Mouse (Mus musculus): ENCODE results near the gene Sesn2. TPM values are rescaled to one million over a fixed set of nuclear protein-coding genes. Genes with fewer than 3 reads are reported as not detected.

Gene Sesn2
- polyA plus RNA-seq, 1 experiment = 10.2 TPM

- WGBS = 89% methylated on average over 3 of the region's 3 CpGs
These were observed 60.5 kb downstream of the Sesn2 start for GRCm38 (mm10) chr4:132449778-132450177.

GRCm38 (mm10) chr4:132446105-132446504, 64.2 kb downstream of the Sesn2 start:
- no peaks in the 10 kb centered on the region for H3K27me3 ChIP-seq (ENCODE audit: control insufficient read depth, insufficient read depth, low read length)
- WGBS = 86% methylated on average over 12 of the region's 12 CpGs
- DNase-seq = no peak
- H3K27ac ChIP-seq (ENCODE audit: insufficient read depth, low read length) = no peak overlapping the region
- TF ChIP-seq CTCF (IDR thresholded peaks at IDR 0.05; ENCODE audit: borderline replicate concordance, insufficient read depth, low read depth, low read length) = no peak
- no peak for TF ChIP-seq POLR2A (IDR thresholded peaks at IDR 0.05; ENCODE audit: borderline replicate concordance, insufficient read depth, low read length)
- no peaks in the 10 kb centered on the region for H3K4me1 ChIP-seq (ENCODE audit: control insufficient read depth, insufficient read depth, low read length)
- H3K4me3 ChIP-seq (replicated peaks; ENCODE audit: insufficient read depth, low read depth, low read length) = no peak overlapping the region

More at GRCm38 (mm10) chr4:132449778-132450177, 60.5 kb downstream of the Sesn2 start:
- TF ChIP-seq CTCF (IDR thresholded peaks at IDR 0.05; ENCODE audit: borderline replicate concordance, insufficient read depth, low read depth, low read length) = no peak
- TF ChIP-seq POLR2A (IDR thresholded peaks at IDR 0.05; ENCODE audit: borderline replicate concordance, insufficient read depth, low read length) = no peak
- H3K4me1 ChIP-seq (ENCODE audit: control insufficient read depth, insufficient read depth, low read length) = no peaks in the 10 kb centered on the region
- no peak overlapping the region for H3K4me3 ChIP-seq (replicated peaks; ENCODE audit: insufficient read depth, low read depth, low read length)
- H3K27ac ChIP-seq (ENCODE audit: insufficient read depth, low read length) = no peak overlapping the region
- no peak for DNase-seq
- no peaks in the 10 kb centered on the region for H3K27me3 ChIP-seq (ENCODE audit: control insufficient read depth, insufficient read depth, low read length)

GRCm38 (mm10) chr4:132444516-132444915, 65.8 kb downstream of the Sesn2 start:
- Histone ChIP-seq H3K27me3 (ENCODE audit: control insufficient read depth, insufficient read depth, low read length) (no peaks in the 10 kb centered on the region), H3K4me1 (ENCODE audit: control insufficient read depth, insufficient read depth, low read length) (no peaks in the 10 kb centered on the region), H3K4me3 (replicated peaks; ENCODE audit: insufficient read depth, low read depth, low read length) (no peak overlapping the region), H3K27ac (ENCODE audit: insufficient read depth, low read length) (no peak overlapping the region)
- 81% methylated on average over 8 of the region's 8 CpGs for WGBS
- DNase-seq = no peak
- TF ChIP-seq CTCF (IDR thresholded peaks at IDR 0.05; ENCODE audit: borderline replicate concordance, insufficient read depth, low read depth, low read length) (no peak), POLR2A (IDR thresholded peaks at IDR 0.05; ENCODE audit: borderline replicate concordance, insufficient read depth, low read length) (no peak)

Other genes with a start within 250 kb of the Sesn2 start
- 20.5 and 20.6 TPM in 2 replicates for gene Gmeb1, start 248.9 kb downstream of the Sesn2 start, polyA plus RNA-seq (2012; rRNA removed)
- 22.5 and 24.3 TPM in 2 replicates for gene Taf12, start 236.1 kb downstream of the Sesn2 start, polyA plus RNA-seq (2012; rRNA removed)
- gene Rab42, start 207.1 kb downstream of the Sesn2 start, polyA plus RNA-seq (2012; rRNA removed) = 2.2 and 3.1 TPM in 2 replicates
- 17.9 and 19.1 TPM in 2 replicates for gene Trnau1ap, start 181.0 kb downstream of the Sesn2 start, polyA plus RNA-seq (2012; rRNA removed)
- 8.4 and 9.6 TPM in 2 replicates for gene Rcc1, start 156.9 kb downstream of the Sesn2 start, polyA plus RNA-seq (2012; rRNA removed)
- gene Phactr4, start 88.0 kb downstream of the Sesn2 start, polyA plus RNA-seq (2012; rRNA removed) = 10.3 and 10.7 TPM in 2 replicates
- gene Med18, start 46.6 kb downstream of the Sesn2 start, polyA plus RNA-seq (2012; rRNA removed) = 5.5 and 6.3 TPM in 2 replicates
- 569 and 629 TPM in 2 replicates for gene Atpif1, start 23.2 kb upstream of the Sesn2 start, polyA plus RNA-seq (2012; rRNA removed)
- 97.2 and 116 TPM in 2 replicates for gene Dnajc8, start 25.0 kb upstream of the Sesn2 start, polyA plus RNA-seq (2012; rRNA removed)
- gene Ptafr, start 53.6 kb upstream of the Sesn2 start, polyA plus RNA-seq (2012; rRNA removed) = 0.40 and 0.41 TPM in 2 replicates
- gene Eya3, start 128.5 kb upstream of the Sesn2 start, polyA plus RNA-seq (2012; rRNA removed) = 25.1 and 27.9 TPM in 2 replicates
- 7.4 and 7.6 TPM in 2 replicates for gene Xkr8, start 222.0 kb upstream of the Sesn2 start, polyA plus RNA-seq (2012; rRNA removed)
- gene Smpdl3b, start 246.8 kb upstream of the Sesn2 start, polyA plus RNA-seq (2012; rRNA removed) = 1.6 and 1.9 TPM in 2 replicates